Mouse (Mus musculus): ENCODE measurements around the gene Olfr572.

DNA sequence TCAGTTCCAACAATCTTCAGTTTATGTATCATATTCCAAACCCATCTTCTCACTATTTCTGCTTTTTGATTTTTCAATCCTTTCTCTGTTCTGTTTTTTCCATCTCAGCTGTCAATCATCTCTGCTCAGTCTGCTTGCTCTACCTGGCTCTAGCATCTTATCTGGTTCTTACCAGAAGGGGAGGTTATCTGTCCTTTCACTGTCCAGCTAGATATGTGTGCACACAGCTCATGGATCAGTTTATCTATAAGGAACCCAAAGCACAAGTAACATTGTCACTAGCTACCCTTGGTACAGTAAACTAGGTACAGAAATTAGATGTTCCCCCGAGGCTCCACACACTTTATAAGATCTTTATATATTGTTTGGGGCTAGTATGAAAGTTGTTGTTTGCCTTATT is 19.2 kb downstream of the Olfr572 start:
- TF ChIP-seq POLR2A (IDR thresholded peaks at IDR 0.05; ENCODE audit: borderline replicate concordance, extremely low read depth, insufficient read depth, insufficient read length, poor library complexity, severe bottlenecking) (no peak), CTCF (IDR thresholded peaks at IDR 0.05; ENCODE audit: borderline replicate concordance, extremely low read depth, insufficient read depth, insufficient read length) (no peak)

Data from brain, embryonic 14.5 days (tissue).